Mouse (Mus musculus) frontal cortex, postnatal 14 days (tissue): ENCODE results near the gene Polm.
"Not testable (repeated sequence)": the region's sequence is repeated elsewhere in the genome, so short reads cannot be mapped to it uniquely, and the experiment has no call there.

Source experiments
- DNase-seq, 2 experiments: peaks; one replicate each; pipeline ENCODE4 v3.0.0; 2022; ENCODE audit warnings: low spot score in 2 of 2

Polm gene

DNA sequence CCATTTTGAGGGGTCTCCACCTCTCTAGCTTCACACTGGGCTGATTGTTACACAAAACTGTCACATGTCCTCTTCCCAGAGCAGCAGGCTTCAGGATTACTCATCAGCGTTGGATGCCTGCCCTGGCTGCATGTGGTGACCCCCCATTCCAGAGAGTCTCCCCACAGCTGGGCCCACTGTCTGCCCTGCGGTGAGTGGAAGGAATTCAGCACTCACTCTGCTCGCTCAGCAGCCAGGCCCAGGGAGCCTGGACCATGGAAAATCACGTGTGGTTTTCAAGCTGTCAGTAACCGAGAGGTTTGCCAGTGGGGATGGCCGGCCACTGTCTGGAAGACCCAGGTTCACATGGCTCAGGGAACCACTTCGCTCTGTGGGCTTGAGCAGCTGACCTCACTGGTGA, 18.1 kb upstream of the Polm start:
- peak in 1 of 2 experiments; percentile 38 for DNase-seq

- DNase-seq: no peak
Measured at GRCm38 (mm10) chr11:5855481-5855880, 17.7 kb upstream of the Polm start.

DNA sequence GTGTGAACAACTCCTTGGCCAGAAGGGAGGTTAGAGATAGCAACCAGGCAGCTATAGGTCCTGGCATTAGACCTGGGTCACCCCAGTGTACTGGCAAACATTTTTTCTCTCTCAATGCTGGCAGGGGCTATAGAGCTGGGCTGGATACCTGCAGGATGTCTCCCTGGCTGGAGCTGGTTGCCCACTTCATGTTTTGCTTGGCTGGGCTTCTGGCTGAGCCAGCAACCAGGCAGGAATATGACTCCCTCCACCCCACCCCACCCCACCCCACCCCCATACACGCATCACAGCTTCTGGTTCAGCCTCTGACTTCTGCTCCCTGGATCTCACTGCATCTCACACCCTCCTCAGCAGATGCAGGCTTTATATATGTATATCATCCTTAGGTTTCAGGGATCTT, 14.5 kb upstream of the Polm start:
- DNase-seq: no peak

- DNase-seq: no peak
Measured at GRCm38 (mm10) chr11:5851021-5851736, 13.4 kb upstream of the Polm start.

- no peak for DNase-seq
Measured at GRCm38 (mm10) chr11:5850452-5850851, 12.6 kb upstream of the Polm start.

GRCm38 (mm10) chr11:5849316-5849715, 11.5 kb upstream of the Polm start:
- DNase-seq: no peak

DNA sequence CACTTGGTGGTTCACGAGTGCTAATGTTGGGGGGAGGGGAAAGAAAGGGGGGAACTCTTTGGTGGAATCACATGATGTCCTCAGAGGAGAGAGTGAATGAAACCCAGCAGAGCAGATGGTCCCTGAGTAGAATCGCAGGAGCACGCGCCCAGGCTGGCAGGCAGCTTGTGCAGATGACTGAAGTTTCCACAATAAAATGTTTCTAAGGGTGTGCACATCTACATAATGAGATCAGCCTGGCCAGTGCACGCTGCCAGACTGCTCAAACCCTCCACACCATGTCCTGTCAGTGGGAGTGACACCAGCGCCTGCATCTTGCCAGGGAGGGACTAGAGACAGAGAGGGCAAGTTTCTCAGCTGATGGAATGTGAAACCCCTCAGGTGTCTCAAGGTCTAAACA, 10.9 kb upstream of the Polm start:
- peak; percentile 32 to 40 for DNase-seq

DNA sequence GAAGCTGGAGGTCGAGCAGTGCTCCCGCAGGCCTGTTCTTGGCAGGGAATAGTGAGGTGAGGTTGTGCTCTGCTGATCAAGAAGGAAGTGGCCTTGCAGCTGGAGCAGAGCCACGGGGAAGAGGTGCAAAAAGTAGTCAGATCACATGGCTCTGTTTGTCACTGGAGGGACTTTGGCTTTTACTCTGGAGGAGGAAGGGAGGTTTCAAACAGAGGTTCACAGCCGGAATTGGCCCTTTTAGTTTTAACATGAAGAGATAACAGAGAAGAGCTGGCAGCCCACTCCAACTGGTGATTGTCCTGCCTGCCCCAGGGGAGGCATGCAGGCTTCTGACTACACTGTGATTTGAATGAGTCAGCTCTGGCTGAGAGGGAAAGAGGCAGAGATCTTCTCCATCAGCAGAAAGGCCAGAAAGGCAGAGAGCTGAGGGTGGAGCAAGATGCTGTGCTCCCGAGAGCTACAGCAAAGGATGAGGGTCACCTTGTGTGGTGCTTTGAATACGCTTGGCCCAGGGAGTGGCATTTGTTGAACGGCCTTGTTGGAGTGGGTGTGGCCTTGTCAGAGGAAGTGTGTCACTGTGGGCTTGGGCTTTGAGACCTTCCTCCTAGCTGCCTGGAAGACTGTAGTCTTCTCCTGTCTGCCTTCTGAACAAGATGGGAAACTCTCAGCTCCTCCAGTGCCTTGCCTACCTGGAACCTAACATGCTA, 9.0 kb upstream of the Polm start:
- DNase-seq: no peak

DNA sequence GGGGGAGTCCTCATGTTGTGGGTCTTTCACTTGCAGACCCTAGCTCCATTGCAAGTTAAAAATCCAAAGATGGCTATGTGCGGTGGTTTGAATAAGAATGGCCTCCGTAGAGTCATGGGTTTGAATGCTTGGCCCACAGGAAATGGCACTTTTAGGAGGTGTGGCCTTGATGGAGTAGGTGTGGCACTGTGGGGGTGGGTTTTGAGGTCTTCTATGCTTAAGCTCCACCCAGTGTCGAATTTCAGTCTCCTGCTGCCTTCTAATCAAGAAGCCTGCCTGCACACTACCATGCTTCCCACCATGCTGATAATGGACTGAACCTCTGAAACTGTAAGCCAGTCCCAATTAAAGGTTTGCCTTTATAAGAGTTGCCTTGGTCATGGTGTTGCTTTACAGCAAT, 5.3 kb upstream of the Polm start:
- no peak for DNase-seq

- DNase-seq: no peak
Measured at GRCm38 (mm10) chr11:5841751-5842150, 3.9 kb upstream of the Polm start.

- no peak for DNase-seq
Measured at GRCm38 (mm10) chr11:5840346-5840745, 2.5 kb upstream of the Polm start.

DNA sequence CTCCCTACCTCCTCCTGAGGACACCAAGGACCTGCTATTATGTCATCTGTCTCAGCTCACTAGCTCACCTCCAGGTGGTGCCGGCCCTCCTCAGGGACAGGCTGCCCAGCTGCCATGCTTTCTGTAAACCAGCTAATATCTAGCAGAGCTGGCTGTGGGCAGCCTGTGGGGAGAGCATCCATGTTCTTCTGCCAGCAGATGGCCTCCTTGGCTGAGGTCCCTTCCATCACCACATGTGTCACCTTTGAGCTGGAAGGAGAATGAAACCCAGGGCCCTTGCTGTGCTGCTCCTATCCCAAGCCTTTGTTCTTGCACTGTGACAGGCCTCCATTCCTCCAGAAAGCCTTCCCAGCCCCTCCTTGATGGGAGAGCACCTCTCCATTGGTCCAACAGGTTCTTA, 1.7 kb downstream of the Polm start:
- no peak for DNase-seq

GRCm38 (mm10) chr11:5835057-5835456, 2.8 kb downstream of the Polm start:
- DNase-seq: no peak

GRCm38 (mm10) chr11:5834506-5834905, 3.3 kb downstream of the Polm start:
- no peak for DNase-seq

- DNase-seq: no peak
Measured at GRCm38 (mm10) chr11:5829327-5829726, 8.5 kb downstream of the Polm start.

- no peak for DNase-seq
Measured at GRCm38 (mm10) chr11:5828509-5829191, 9.2 kb downstream of the Polm start.

DNA sequence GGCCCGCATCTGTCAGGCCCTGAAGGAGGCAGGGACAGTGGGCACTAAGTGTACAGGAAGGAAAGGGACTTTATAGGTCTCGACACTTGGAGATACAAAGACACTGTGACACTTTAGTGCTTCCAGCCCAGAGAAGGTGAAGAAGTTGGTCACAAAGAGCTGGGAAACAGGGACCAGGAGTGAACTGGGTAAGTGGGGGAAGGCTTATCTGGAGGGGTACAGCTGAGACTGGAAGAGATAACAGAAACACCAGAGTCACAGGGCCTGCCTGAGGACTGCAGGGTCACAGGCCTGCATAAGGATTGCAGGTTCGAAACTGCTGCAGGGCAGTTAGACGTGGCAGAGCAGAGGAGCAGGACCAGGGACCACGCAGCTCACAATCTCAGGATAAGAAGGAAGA, 9.9 kb downstream of the Polm start:
- no peak for DNase-seq

DNA sequence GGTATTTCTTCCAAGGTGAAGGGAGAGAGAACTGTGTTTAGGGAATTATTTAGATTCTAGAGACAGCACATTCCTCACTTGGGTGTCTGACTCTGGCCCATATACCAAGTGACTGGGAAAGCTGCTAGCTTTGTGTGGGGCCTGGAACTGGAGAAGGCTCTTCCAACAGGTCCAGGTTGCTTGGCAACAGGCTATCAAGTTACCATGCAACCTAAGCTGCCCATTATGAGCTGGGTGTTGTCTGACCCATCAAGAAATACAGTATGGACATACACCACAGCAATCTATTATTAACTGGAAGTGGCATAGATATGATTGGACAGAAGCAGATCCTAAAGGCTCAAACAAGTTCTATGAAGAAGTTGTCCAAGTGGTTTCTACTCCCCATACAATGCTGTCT, 12.4 kb downstream of the Polm start:
- DNase-seq: no peak

- no peak for DNase-seq
Measured at GRCm38 (mm10) chr11:5819223-5819622, 18.6 kb downstream of the Polm start.

DNA sequence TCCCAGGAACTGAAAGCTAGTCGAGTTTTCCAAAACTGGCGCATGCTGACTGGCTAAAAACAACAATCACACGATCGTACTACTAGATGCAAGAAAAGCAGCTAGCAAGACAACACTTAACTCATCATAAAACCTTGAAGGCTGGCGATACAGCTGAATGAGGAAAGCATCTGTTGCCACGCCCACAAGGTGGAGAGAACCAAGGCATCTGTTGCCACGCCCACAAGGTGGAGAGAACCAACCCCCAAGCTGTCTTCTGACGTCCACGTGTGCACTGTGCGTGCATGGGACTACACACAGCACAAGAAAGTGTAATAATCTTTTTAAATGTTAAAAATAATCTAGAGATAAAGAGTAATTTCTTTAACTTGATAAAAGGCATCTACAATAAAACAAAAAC, 24.4 kb downstream of the Polm start:
- DNase-seq: no peak

DNA sequence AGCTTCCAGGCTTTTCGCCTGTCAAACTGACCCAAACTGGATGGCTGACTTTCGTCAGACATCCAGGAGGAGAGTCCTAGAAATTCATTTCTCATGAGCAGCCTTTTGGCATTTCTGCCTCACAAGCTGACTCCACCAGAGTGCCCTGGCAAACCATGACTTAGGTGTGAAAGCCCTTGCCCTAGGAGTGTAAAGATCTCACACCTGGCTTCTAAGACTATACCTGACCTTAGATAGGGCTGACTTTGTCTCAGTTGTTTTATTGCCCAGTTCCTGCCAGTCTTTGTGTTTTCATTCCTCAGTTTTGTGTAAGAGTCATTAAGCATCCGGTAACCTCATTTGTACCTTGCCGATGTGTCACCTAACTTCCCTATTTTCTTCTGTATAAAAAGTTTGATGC, 28.3 kb downstream of the Polm start:
- DNase-seq: not testable (repeated sequence)

GRCm38 (mm10) chr11:5807956-5808355, 29.9 kb downstream of the Polm start:
- DNase-seq: no peak

- DNase-seq: no peak
Measured at GRCm38 (mm10) chr11:5805711-5806110, 32.1 kb downstream of the Polm start.
